Mouse (Mus musculus) midbrain, embryonic 11.5 days (tissue): Measurements from ENCODE around the gene Shcbp1l. TPM values are rescaled to one million over a fixed set of nuclear protein-coding genes. Genes with fewer than 3 reads are reported as not detected.
"Not testable (repeated sequence)": the region's sequence is repeated elsewhere in the genome, so short reads cannot be mapped to it uniquely, and the experiment has no call there.

Source experiments
- ATAC-seq: fragments of 200-750 bp; cut with Nextera tagmentation; 2 replicates; pipeline ENCODE4 v1.8.0; 2017; ENCODE audit warnings: moderate TSS enrichment, moderate library complexity; ENCODE audit not compliant: low FRiP score
- DNase-seq: peaks from one replicate; pipeline ENCODE4 v3.0.0; 2015; ENCODE audit warnings: low spot score; ENCODE audit errors: missing footprints
- H3K27ac ChIP-seq: fragments of 300-500 bp; sonication (generic); 2 replicates; pipeline ENCODE4 v1.5.1; 2014; ENCODE audit warnings: low read depth, low read length
- H3K27me3 ChIP-seq: fragments of 300-500 bp; sonication (generic); 2 replicates; pipeline ENCODE4 v1.6.1; 2014; ENCODE audit warnings: mild to moderate bottlenecking, low read length, moderate library complexity, mixed read lengths; ENCODE audit not compliant: control insufficient read depth, insufficient read depth
- H3K36me3 ChIP-seq: fragments of 300-500 bp; sonication (generic); 2 replicates; pipeline ENCODE4 v1.6.1; 2014; ENCODE audit warnings: mild to moderate bottlenecking, low read length, moderate library complexity, mixed read lengths; ENCODE audit not compliant: control insufficient read depth, insufficient read depth
- H3K4me1 ChIP-seq: fragments of 300-500 bp; sonication (generic); 2 replicates; pipeline ENCODE4 v1.6.1; 2014; ENCODE audit warnings: low read length; ENCODE audit not compliant: control insufficient read depth, insufficient read depth
- H3K4me2 ChIP-seq: fragments of 300-500 bp; sonication (generic); 2 replicates; pipeline ENCODE4 v1.6.1; 2014; ENCODE audit warnings: mild to moderate bottlenecking, moderate library complexity
- H3K4me3 ChIP-seq: fragments of 300-500 bp; sonication (generic); 2 replicates; pipeline ENCODE4 v1.5.1; 2014; ENCODE audit warnings: low read depth, low read length
- H3K9ac ChIP-seq: fragments of 300-500 bp; sonication (generic); 2 replicates; pipeline ENCODE4 v1.6.1; 2014; ENCODE audit warnings: low read length
- H3K9me3 ChIP-seq: fragments of 300-500 bp; sonication (generic); 2 replicates; pipeline ENCODE4 v1.6.1; 2016; ENCODE audit warnings: low read length; ENCODE audit not compliant: control insufficient read depth
- WGBS: fragments of 180-500 bp; shearing (Covaris S2); extraction: QIAGEN DNeasy Blood & Tissue Kit; methylation state at CpG from one replicate; pipeline ENCODE4 v1.1.7; 2014; 5-methylcytosine and 5-hydroxymethylcytosine counted together
- polyA plus RNA-seq: library from polyadenylated mRNA; unstranded; fragments of >200 nt; fragmentation: Nextera tagmentation; extraction: Ambion mirVana; gene quantifications from 2 replicates; pipeline ENCODE4 v1.2.1, GENCODE M21; 2014

Shcbp1l gene
- polyA plus RNA-seq, 1 experiment from 2014 or later, result 0.22 TPM

DNA sequence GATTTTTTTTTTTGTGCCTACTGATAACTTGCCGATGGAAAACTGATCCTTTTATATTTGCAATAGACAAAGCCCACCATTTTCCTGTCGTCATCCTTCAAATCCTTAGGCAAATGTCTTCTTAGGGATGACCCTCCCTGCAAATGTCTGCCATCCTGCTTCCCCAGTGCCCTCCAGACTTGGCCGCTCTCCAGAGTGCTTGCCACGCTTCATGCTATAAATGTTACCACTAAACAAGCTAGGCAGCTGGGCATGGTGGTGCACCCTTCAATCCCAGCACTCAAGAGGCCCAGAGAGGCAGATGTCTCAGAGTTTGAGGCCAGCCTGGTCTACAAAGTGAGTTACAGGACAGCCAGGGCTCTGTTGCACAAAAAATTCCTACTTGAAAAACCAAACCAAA lies 29.3 kb upstream of the Shcbp1l start:
- H3K9ac ChIP-seq, DNase-seq, H3K4me3 ChIP-seq, H3K36me3 ChIP-seq, H3K27me3 ChIP-seq, ATAC-seq, H3K4me1 ChIP-seq, H3K27ac ChIP-seq, H3K9me3 ChIP-seq, H3K4me2 ChIP-seq: not testable (repeated sequence)
- WGBS, result 87% methylated on average over 4 of the region's 4 CpGs

DNA sequence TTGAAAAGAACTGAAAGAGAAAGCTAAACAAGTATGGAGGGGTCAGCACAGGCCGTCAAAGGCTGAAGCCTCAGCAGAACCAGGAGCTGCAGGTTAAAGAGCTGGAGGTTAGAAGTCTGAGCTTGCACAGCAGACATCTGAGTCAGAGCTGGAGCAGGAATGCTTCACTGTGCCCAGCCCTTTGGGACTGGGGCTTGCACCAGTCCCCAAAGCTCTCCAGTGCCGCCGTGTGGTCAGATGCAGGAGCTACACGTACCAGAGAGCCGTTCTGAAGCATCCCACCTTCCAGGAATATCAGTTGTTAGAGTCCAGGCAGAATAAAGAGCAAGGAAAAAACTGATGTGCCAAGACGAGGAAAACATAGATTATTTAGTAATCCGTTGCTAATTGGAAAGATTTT lies 23.2 kb upstream of the Shcbp1l start:
- 4% methylated on average over 7 of the region's 7 CpGs for WGBS

GRCm38 (mm10) chr1:153407641-153408040 lies 17.3 kb upstream of the Shcbp1l start:
- not testable (repeated sequence) for H3K4me1 ChIP-seq, H3K4me3 ChIP-seq, H3K9ac ChIP-seq, H3K9me3 ChIP-seq, H3K27ac ChIP-seq, ATAC-seq, H3K27me3 ChIP-seq, H3K36me3 ChIP-seq, DNase-seq, H3K4me2 ChIP-seq
- 86% methylated on average over 11 of the region's 11 CpGs for WGBS

More for the DNA sequence above, 23.2 kb upstream of the Shcbp1l start:
- no peak overlapping the region for H3K4me2 ChIP-seq
- ATAC-seq, result peak; percentile 73
- H3K27me3 ChIP-seq, result no peaks in the 10 kb centered on the region
- no peak overlapping the region for H3K4me3 ChIP-seq
- H3K27ac ChIP-seq, result no peak overlapping the region
- H3K4me1 ChIP-seq, result no peaks in the 10 kb centered on the region
- H3K9me3 ChIP-seq, result no peaks in the 10 kb centered on the region
- H3K9ac ChIP-seq, result no peak overlapping the region
- H3K36me3 ChIP-seq, result no peaks in the 10 kb centered on the region
- peak; percentile 96 for DNase-seq

- not testable (repeated sequence) for H3K9ac ChIP-seq, H3K4me3 ChIP-seq, H3K4me2 ChIP-seq, H3K36me3 ChIP-seq, H3K27ac ChIP-seq, H3K27me3 ChIP-seq, ATAC-seq, H3K9me3 ChIP-seq, H3K4me1 ChIP-seq, DNase-seq
- 89% methylated on average over 5 of the region's 5 CpGs for WGBS
Measured at GRCm38 (mm10) chr1:153408296-153408695, 16.7 kb upstream of the Shcbp1l start.

- not testable (repeated sequence) for DNase-seq, H3K4me2 ChIP-seq, H3K36me3 ChIP-seq, H3K27ac ChIP-seq, H3K4me3 ChIP-seq, H3K9ac ChIP-seq, H3K9me3 ChIP-seq, H3K4me1 ChIP-seq, H3K27me3 ChIP-seq, ATAC-seq
- 89% methylated on average over 1 of the region's 4 CpGs for WGBS
Measured at GRCm38 (mm10) chr1:153410915-153411314, 14.0 kb upstream of the Shcbp1l start.

DNA sequence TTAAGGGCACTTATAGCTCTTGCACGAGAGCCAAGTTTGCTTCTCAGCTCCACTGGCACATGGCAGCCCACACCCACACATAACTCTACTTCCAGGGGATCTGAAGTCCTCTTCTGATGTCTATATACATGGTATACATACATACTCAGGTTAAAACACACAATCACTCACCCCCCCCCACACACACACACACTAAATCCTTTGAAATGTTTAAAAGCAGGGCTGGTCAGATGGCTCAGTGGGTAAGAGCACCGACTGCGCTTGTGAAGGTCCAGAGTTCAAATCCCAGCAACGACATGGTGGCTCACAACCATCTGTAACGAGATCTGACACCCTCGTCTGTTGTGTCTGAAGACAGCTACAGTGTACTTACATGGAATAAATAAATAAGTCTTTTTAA lies 13.2 kb upstream of the Shcbp1l start:
- no peak for DNase-seq
- Histone ChIP-seq H3K27ac (no peak overlapping the region), H3K4me1 (no peaks in the 10 kb centered on the region), H3K4me2 (no peak overlapping the region), H3K27me3 (no peaks in the 10 kb centered on the region), H3K4me3 (no peak overlapping the region), H3K36me3 (no peaks in the 10 kb centered on the region), H3K9me3 (no peaks in the 10 kb centered on the region), H3K9ac (no peak overlapping the region)
- no peak for ATAC-seq
- WGBS, result 89% methylated on average over 6 of the region's 6 CpGs

GRCm38 (mm10) chr1:153412663-153413396 lies 12.1 kb upstream of the Shcbp1l start:
- not testable (repeated sequence) for H3K4me1 ChIP-seq, H3K4me2 ChIP-seq, H3K4me3 ChIP-seq, ATAC-seq, H3K9ac ChIP-seq, H3K27me3 ChIP-seq, DNase-seq, H3K36me3 ChIP-seq, H3K27ac ChIP-seq, H3K9me3 ChIP-seq
- WGBS, result 95% methylated on average over 2 of the region's 4 CpGs

DNA sequence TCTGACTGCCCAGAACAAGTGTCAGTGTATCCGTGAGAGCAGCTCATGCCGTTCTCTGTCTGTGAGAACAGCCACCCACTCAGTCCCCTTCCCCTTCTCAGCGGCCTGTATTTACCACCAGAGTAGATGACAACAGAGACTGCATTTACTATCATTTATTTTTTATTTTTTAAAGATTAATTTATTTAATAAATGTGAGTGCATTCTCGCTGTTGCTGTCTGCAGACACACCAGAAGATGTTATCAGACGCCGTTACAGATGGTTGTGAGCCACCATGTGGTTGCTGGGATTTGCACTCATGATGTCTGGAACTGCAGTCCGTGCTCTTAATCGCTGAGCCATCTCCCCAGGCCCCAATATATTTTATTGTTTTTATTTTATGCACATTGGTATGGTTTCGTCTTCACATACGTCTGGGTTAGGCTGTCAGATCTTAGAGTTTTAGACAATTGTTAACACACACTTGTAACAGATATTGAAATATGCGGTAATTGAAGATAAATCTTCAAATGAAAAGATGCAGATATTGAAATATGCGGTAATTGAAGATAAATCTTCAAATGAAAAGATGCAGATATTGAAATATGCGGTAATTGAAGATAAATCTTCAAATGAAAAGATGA lies 11.5 kb upstream of the Shcbp1l start:
- H3K4me3 ChIP-seq, H3K4me2 ChIP-seq, H3K27me3 ChIP-seq, H3K9ac ChIP-seq, DNase-seq, H3K36me3 ChIP-seq, ATAC-seq, H3K4me1 ChIP-seq, H3K9me3 ChIP-seq, H3K27ac ChIP-seq: not testable (repeated sequence)
- WGBS, result 91% methylated on average over 13 of the region's 13 CpGs

- 91% methylated on average over 24 of the region's 24 CpGs for WGBS
Measured at GRCm38 (mm10) chr1:153414114-153414723, 10.7 kb upstream of the Shcbp1l start.

More at GRCm38 (mm10) chr1:153414114-153414723, 10.7 kb upstream of the Shcbp1l start:
- H3K4me2 ChIP-seq, H3K4me1 ChIP-seq, H3K27ac ChIP-seq, H3K27me3 ChIP-seq, ATAC-seq, H3K4me3 ChIP-seq, H3K36me3 ChIP-seq, H3K9ac ChIP-seq, DNase-seq, H3K9me3 ChIP-seq: not testable (repeated sequence)
